Mouse (Mus musculus) heart, postnatal 0 days (tissue): ENCODE measurements around the gene Antxr1. TPM values are rescaled to one million over a fixed set of nuclear protein-coding genes. Genes with fewer than 3 reads are reported as not detected.
"Not testable (repeated sequence)": the region's sequence is repeated elsewhere in the genome, so short reads cannot be mapped to it uniquely, and the experiment has no call there.

Experiments used
- ATAC-seq: fragments of 200-750 bp; cut with Nextera tagmentation; 2 replicates; pipeline ENCODE4 v1.8.0; 2017; ENCODE audit warnings: low read depth, moderate number of reproducible peaks, moderate library complexity; ENCODE audit not compliant: insufficient read depth
- DNase-seq: peaks from one replicate; pipeline ENCODE4 v3.0.0-alpha.2; 2016; ENCODE audit warnings: low spot score
- H3K27ac ChIP-seq: fragments of 300-500 bp; sonication (generic); 2 replicates; pipeline ENCODE4 v1.5.1; 2014; ENCODE audit warnings: low read depth, mild to moderate bottlenecking
- H3K27me3 ChIP-seq: fragments of 300-500 bp; sonication (generic); 2 replicates; pipeline ENCODE4 v1.6.1; 2014; ENCODE audit warnings: low read length, mixed read lengths; ENCODE audit not compliant: control insufficient read depth, insufficient read depth
- H3K36me3 ChIP-seq: fragments of 300-500 bp; sonication (generic); replicated peaks from 2 replicates; pipeline ENCODE4 v1.6.1; 2014; ENCODE audit warnings: low read length, mixed read lengths; ENCODE audit not compliant: control insufficient read depth, insufficient read depth
- H3K4me1 ChIP-seq: fragments of 300-500 bp; sonication (generic); 2 replicates; pipeline ENCODE4 v1.6.1; 2014; ENCODE audit warnings: antibody characterized with exemption; ENCODE audit not compliant: control insufficient read depth, insufficient read depth
- H3K4me2 ChIP-seq: fragments of 300-500 bp; sonication (generic); 2 replicates; pipeline ENCODE4 v1.6.1; 2014; ENCODE audit warnings: low read depth, mild to moderate bottlenecking, low read length, moderate library complexity
- H3K4me3 ChIP-seq: fragments of 300-500 bp; sonication (generic); 2 replicates; pipeline ENCODE4 v1.5.1; 2014; ENCODE audit warnings: low read depth, low read length
- H3K9ac ChIP-seq: fragments of 300-500 bp; sonication (generic); replicated peaks from 2 replicates; pipeline ENCODE4 v1.6.1; 2014; ENCODE audit warnings: low read depth, low read length, mixed read lengths
- H3K9me3 ChIP-seq: fragments of 300-500 bp; sonication (generic); replicated peaks from 2 replicates; pipeline ENCODE4 v1.6.1; 2016; ENCODE audit warnings: low read length; ENCODE audit not compliant: control insufficient read depth
- CTCF ChIP-seq: IDR thresholded peaks from 2 replicates; pipeline ENCODE4 v1.5.1; 2016; ENCODE audit warnings: antibody characterized with exemption, control low read depth, low read depth
- EP300 ChIP-seq: IDR thresholded peaks from 2 replicates; pipeline ENCODE4 v1.6.1; 2016; ENCODE audit warnings: antibody characterized with exemption, low read depth
- WGBS: fragments of 180-500 bp; shearing (Covaris S2); extraction: QIAGEN DNeasy Blood & Tissue Kit; methylation state at CpG from one replicate; pipeline ENCODE4 v1.1.7; 2014; 5-methylcytosine and 5-hydroxymethylcytosine counted together
- polyA plus RNA-seq: library from polyadenylated mRNA; unstranded; fragments of >200 nt; fragmentation: Nextera tagmentation; extraction: Ambion mirVana; gene quantifications from 2 replicates; pipeline ENCODE4 v1.2.1, GENCODE M21; 2015
- total RNA-seq: library from RNA; depleted of rRNA; stranded (reverse); fragments of >200 nt; gene quantifications from 2 replicates; pipeline ENCODE4 v1.2.3, GENCODE M21; 2014; ENCODE audit warnings: low replicate concordance

Gene Antxr1
- total and polyA plus RNA-seq, 2 experiments from 2014 or later = 2.6 to 18.7 TPM

DNA sequence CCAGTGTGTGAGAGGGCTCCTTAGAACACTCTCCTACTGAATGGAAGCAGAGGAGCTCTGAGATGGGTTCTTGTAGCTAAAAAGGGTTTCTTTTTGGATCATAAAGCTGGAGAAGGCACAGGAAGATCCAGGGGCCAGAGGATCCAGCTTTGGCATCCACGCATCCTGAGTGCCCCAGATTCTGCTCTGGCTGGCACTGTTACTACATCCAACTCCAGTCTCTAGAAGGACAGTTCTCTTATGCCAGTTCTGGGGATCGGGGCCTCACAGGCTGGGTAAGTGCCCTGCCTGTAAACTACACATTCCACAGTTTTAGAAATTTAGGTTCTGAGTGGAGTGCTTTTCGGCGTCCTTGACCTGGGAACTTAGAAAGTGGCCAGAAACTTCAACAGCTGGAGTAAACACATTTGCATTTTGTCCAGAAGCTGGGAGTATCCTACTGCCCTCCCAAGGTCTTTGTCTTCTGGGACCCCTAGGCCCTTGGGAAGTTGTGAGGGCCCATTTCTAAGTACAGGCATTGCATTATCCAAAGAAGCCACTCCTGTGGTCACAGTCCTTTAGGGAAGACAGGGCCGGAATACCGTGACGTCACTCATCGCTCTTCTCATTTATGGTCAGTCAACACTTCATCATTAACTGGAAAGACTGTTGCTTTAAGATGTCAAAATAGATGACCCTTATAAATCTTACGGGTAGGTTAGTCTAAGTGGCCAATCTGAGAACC is 235.2 kb downstream of the Antxr1 start:
- 85% methylated on average over 9 of the region's 9 CpGs for WGBS
- H3K9me3 ChIP-seq = no peaks in the 10 kb centered on the region
- DNase-seq (no peak), ATAC-seq (no peak)
- peak overlapping the region; percentile 50 for H3K27ac ChIP-seq
- 0 out of 2 replicates have a peak, but pooled peaks cover 3% of the 10 kb centered on the region for H3K4me1 ChIP-seq
- no peaks in the 10 kb centered on the region for H3K27me3 ChIP-seq
- H3K4me3 ChIP-seq = no peak overlapping the region
- no peaks in the 10 kb centered on the region for H3K36me3 ChIP-seq
- TF ChIP-seq EP300 (no peak), CTCF (no peak)
- no peak overlapping the region for H3K4me2 ChIP-seq
- no peak overlapping the region for H3K9ac ChIP-seq

GRCm38 (mm10) chr6:87099671-87100296 is 235.8 kb downstream of the Antxr1 start:
- no peak overlapping the region for H3K4me3 ChIP-seq
- no peak overlapping the region for H3K9ac ChIP-seq
- H3K27ac ChIP-seq = peak overlapping the region; percentile 50
- H3K4me2 ChIP-seq = no peak overlapping the region
- DNase-seq (peak; percentile 65), ATAC-seq (no peak)
- H3K9me3 ChIP-seq = no peaks in the 10 kb centered on the region
- 0 out of 2 replicates have a peak, but pooled peaks cover 3% of the 10 kb centered on the region for H3K4me1 ChIP-seq
- no peak for TF ChIP-seq CTCF
- no peak for TF ChIP-seq EP300
- 50% methylated on average over 7 of the region's 7 CpGs for WGBS
- H3K27me3 ChIP-seq = no peaks in the 10 kb centered on the region
- H3K36me3 ChIP-seq = no peaks in the 10 kb centered on the region

DNA sequence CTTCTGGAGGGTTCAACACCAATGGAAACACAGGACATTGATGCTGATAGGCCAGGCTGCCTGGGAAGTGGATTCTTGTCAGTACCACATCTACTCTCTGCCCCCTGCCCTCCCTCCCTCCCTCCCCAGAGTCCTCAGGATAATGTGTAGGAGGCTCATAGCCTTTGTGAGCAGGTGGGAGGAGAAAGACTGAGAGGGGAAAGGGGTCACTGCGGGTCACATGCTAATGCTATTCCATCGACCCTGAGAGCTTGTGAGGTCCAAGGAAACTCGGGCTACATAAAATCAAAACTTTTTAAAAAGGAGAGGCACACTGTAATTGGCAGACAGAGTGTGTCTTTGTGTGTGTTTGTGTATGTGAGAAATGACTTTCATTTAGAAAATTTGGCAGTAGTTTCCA is 236.4 kb downstream of the Antxr1 start:
- H3K9ac ChIP-seq = no peak overlapping the region
- TF ChIP-seq CTCF (no peak), EP300 (no peak)
- H3K36me3 ChIP-seq = no peaks in the 10 kb centered on the region
- 37% methylated on average over 3 of the region's 3 CpGs for WGBS
- 0 out of 2 replicates have a peak, but pooled peaks cover 3% of the 10 kb centered on the region for H3K4me1 ChIP-seq
- no peak overlapping the region for H3K4me3 ChIP-seq
- H3K27me3 ChIP-seq = no peaks in the 10 kb centered on the region
- ATAC-seq (no peak), DNase-seq (no peak)
- no peaks in the 10 kb centered on the region for H3K9me3 ChIP-seq
- H3K4me2 ChIP-seq = no peak overlapping the region
- no peak overlapping the region for H3K27ac ChIP-seq

GRCm38 (mm10) chr6:87093631-87094030 is 242.0 kb downstream of the Antxr1 start:
- 81% methylated on average over 8 of the region's 8 CpGs for WGBS
- not testable (repeated sequence) for H3K9me3 ChIP-seq
- peaks cover 23% of the 10 kb centered on the region for H3K36me3 ChIP-seq

GRCm38 (mm10) chr6:87092476-87092875 is 243.1 kb downstream of the Antxr1 start:
- no peaks in the 10 kb centered on the region for H3K4me1 ChIP-seq
- ATAC-seq = no peak
- H3K4me2 ChIP-seq = no peak overlapping the region
- no peak overlapping the region for H3K4me3 ChIP-seq
- no peak for TF ChIP-seq CTCF
- TF ChIP-seq EP300 = no peak
- H3K27ac ChIP-seq = no peak overlapping the region
- H3K27me3 ChIP-seq = no peaks in the 10 kb centered on the region
- no peaks in the 10 kb centered on the region for H3K9me3 ChIP-seq
- 46% methylated on average over 5 of the region's 5 CpGs for WGBS
- peaks cover 32% of the 10 kb centered on the region for H3K36me3 ChIP-seq
- H3K9ac ChIP-seq = no peak overlapping the region
- no peak for DNase-seq

More at GRCm38 (mm10) chr6:87093631-87094030, 242.0 kb downstream of the Antxr1 start:
- H3K4me2 ChIP-seq, ATAC-seq, H3K9ac ChIP-seq, DNase-seq, H3K27ac ChIP-seq, H3K4me3 ChIP-seq, H3K27me3 ChIP-seq, H3K4me1 ChIP-seq: not testable (repeated sequence)

GRCm38 (mm10) chr6:87090877-87091276 is 244.7 kb downstream of the Antxr1 start:
- no peak for DNase-seq
- Histone ChIP-seq H3K4me3 (no peak overlapping the region), H3K27ac (no peak overlapping the region), H3K4me2 (no peak overlapping the region), H3K27me3 (no peaks in the 10 kb centered on the region), H3K36me3 (peaks cover 47% of the 10 kb centered on the region), H3K4me1 (no peaks in the 10 kb centered on the region), H3K9me3 (no peaks in the 10 kb centered on the region), H3K9ac (no peak overlapping the region)
- 88% methylated on average over 3 of the region's 3 CpGs for WGBS
- ATAC-seq = no peak
- no peak for TF ChIP-seq CTCF
- TF ChIP-seq EP300 = no peak
